Mouse (Mus musculus) kidney, postnatal 14 days (tissue): ENCODE measurements around the gene Taf15.

ENCODE experiments used
- DNase-seq: peaks from one replicate; pipeline ENCODE4 v3.0.0; 2022; ENCODE audit warnings: mixed read lengths

The Taf15 gene

GRCm38 (mm10) chr11:83472324-83473234 is at the start of gene Taf15:
Taf15 (plus strand) TSS chr11:83473086.
- peak; percentile 99 for DNase-seq

GRCm38 (mm10) chr11:83424681-83425080 is 48.2 kb upstream of the Taf15 start:
- DNase-seq, result peak; percentile 79

GRCm38 (mm10) chr11:83426964-83427363 is 45.9 kb upstream of the Taf15 start:
- DNase-seq, result no peak

- no peak for DNase-seq
Measured at GRCm38 (mm10) chr11:83429355-83429754, 43.5 kb upstream of the Taf15 start, which contains the start of gene Gas2l2. Gas2l2 (minus strand) TSS chr11:83429455.

GRCm38 (mm10) chr11:83432533-83432932 is 40.4 kb upstream of the Taf15 start:
- no peak for DNase-seq

GRCm38 (mm10) chr11:83437377-83437776 is 35.5 kb upstream of the Taf15 start, which contains the start of gene 1700020L24Rik:
1700020L24Rik (plus strand) TSS chr11:83437677.
- no peak for DNase-seq

GRCm38 (mm10) chr11:83439426-83440060 is 33.3 kb upstream of the Taf15 start:
- no peak for DNase-seq

GRCm38 (mm10) chr11:83440081-83441064 is 32.5 kb upstream of the Taf15 start:
- DNase-seq, result peak; percentile 91

- DNase-seq, result peak; percentile 56
Measured at GRCm38 (mm10) chr11:83441235-83441634, 31.7 kb upstream of the Taf15 start.

GRCm38 (mm10) chr11:83442596-83443267 is 30.2 kb upstream of the Taf15 start:
- peak; percentile 80 for DNase-seq

- DNase-seq, result no peak
Measured at GRCm38 (mm10) chr11:83443824-83444223, 29.1 kb upstream of the Taf15 start.

GRCm38 (mm10) chr11:83445001-83445400 is 27.9 kb upstream of the Taf15 start:
- no peak for DNase-seq

- no peak for DNase-seq
Measured at GRCm38 (mm10) chr11:83447612-83448011, 25.3 kb upstream of the Taf15 start.

GRCm38 (mm10) chr11:83448021-83448926 is 24.6 kb upstream of the Taf15 start:
- peak; percentile 77 for DNase-seq

GRCm38 (mm10) chr11:83448927-83449236 is 24.0 kb upstream of the Taf15 start:
- peak; percentile 63 for DNase-seq

- peak; percentile 46 for DNase-seq
Measured at GRCm38 (mm10) chr11:83449298-83449697, 23.6 kb upstream of the Taf15 start.

GRCm38 (mm10) chr11:83450550-83450949 is 22.3 kb upstream of the Taf15 start:
- DNase-seq, result no peak

GRCm38 (mm10) chr11:83451281-83451680 is 21.6 kb upstream of the Taf15 start:
- DNase-seq, result no peak

GRCm38 (mm10) chr11:83454548-83454947 is 18.3 kb upstream of the Taf15 start:
- peak; percentile 64 for DNase-seq

GRCm38 (mm10) chr11:83455608-83456007 is 17.3 kb upstream of the Taf15 start:
- no peak for DNase-seq

GRCm38 (mm10) chr11:83457257-83457656 is 15.6 kb upstream of the Taf15 start:
- DNase-seq, result no peak
